Mouse (Mus musculus): ENCODE results near the gene Hist2h2aa2. TPM values are rescaled to one million over a fixed set of nuclear protein-coding genes. Genes with fewer than 3 reads are reported as not detected.
"Not testable (repeated sequence)": the region's sequence is repeated elsewhere in the genome, so short reads cannot be mapped to it uniquely, and the experiment has no call there.

The Hist2h2aa2 gene
- total and polyA plus RNA-seq, 2 experiments: 385 to 777 TPM

- WGBS: 2% methylated on average over 49 of the region's 49 CpGs
- TF ChIP-seq POLR2A (IDR thresholded peaks at IDR 0.05; ENCODE audit: extremely low read depth, insufficient read depth, low read length) (no peak), CTCF (IDR thresholded peaks at IDR 0.05; ENCODE audit: low read depth, low read length) (peak; percentile 90)
- no peaks in the 10 kb centered on the region for H3K79me2 ChIP-seq (ENCODE audit: control insufficient read depth, insufficient read depth, low read length)
- no peaks in the 10 kb centered on the region for H3K27me3 ChIP-seq (ENCODE audit: control insufficient read depth, insufficient read depth, low read length)
- H3K9ac ChIP-seq (ENCODE audit: low read depth, low read length): peak overlapping the region; percentile 26
- H3K36me3 ChIP-seq (ENCODE audit: control insufficient read depth, insufficient read depth, low read length): no peaks in the 10 kb centered on the region
- no peak overlapping the region for H3K27ac ChIP-seq (replicated peaks; ENCODE audit: insufficient read depth, low read depth, low read length)
- no peaks in the 10 kb centered on the region for H3K4me1 ChIP-seq (ENCODE audit: control insufficient read depth, insufficient read depth, low read length)
- peak overlapping the region; percentile 57 for H3K4me3 ChIP-seq (ENCODE audit: insufficient read depth, low read depth, low read length)
- peak; percentile 46 for DNase-seq (ENCODE audit: extremely low read depth, low read depth, low spot score)
Measured at GRCm38 (mm10) chr3:96277800-96278624, 37.9 kb upstream of the Hist2h2aa2 start.

- 33% methylated on average over 8 of the region's 8 CpGs for WGBS
- TF ChIP-seq CTCF (IDR thresholded peaks at IDR 0.05; ENCODE audit: low read depth, low read length) (no peak), POLR2A (IDR thresholded peaks at IDR 0.05; ENCODE audit: extremely low read depth, insufficient read depth, low read length) (no peak)
- Histone ChIP-seq H3K4me1 (ENCODE audit: control insufficient read depth, insufficient read depth, low read length) (no peaks in the 10 kb centered on the region), H3K4me3 (ENCODE audit: insufficient read depth, low read depth, low read length) (no peak overlapping the region), H3K27ac (replicated peaks; ENCODE audit: insufficient read depth, low read depth, low read length) (no peak overlapping the region), H3K9ac (ENCODE audit: low read depth, low read length) (no peak overlapping the region), H3K36me3 (ENCODE audit: control insufficient read depth, insufficient read depth, low read length) (no peaks in the 10 kb centered on the region), H3K79me2 (ENCODE audit: control insufficient read depth, insufficient read depth, low read length) (no peaks in the 10 kb centered on the region), H3K27me3 (ENCODE audit: control insufficient read depth, insufficient read depth, low read length) (no peaks in the 10 kb centered on the region)
- no peak for DNase-seq (ENCODE audit: extremely low read depth, low read depth, low spot score)
Measured at GRCm38 (mm10) chr3:96277428-96277799, 37.3 kb upstream of the Hist2h2aa2 start.

GRCm38 (mm10) chr3:96273591-96274465, 33.8 kb upstream of the Hist2h2aa2 start:
- Histone ChIP-seq H3K9ac (ENCODE audit: low read depth, low read length) (no peak overlapping the region), H3K27me3 (ENCODE audit: control insufficient read depth, insufficient read depth, low read length) (no peaks in the 10 kb centered on the region), H3K36me3 (ENCODE audit: control insufficient read depth, insufficient read depth, low read length) (no peaks in the 10 kb centered on the region), H3K79me2 (ENCODE audit: control insufficient read depth, insufficient read depth, low read length) (no peaks in the 10 kb centered on the region), H3K4me1 (ENCODE audit: control insufficient read depth, insufficient read depth, low read length) (no peaks in the 10 kb centered on the region), H3K27ac (replicated peaks; ENCODE audit: insufficient read depth, low read depth, low read length) (no peak overlapping the region), H3K4me3 (ENCODE audit: insufficient read depth, low read depth, low read length) (no peak overlapping the region)
- no peak for TF ChIP-seq CTCF (IDR thresholded peaks at IDR 0.05; ENCODE audit: low read depth, low read length)
- no peak for TF ChIP-seq POLR2A (IDR thresholded peaks at IDR 0.05; ENCODE audit: extremely low read depth, insufficient read depth, low read length)
- no peak for DNase-seq (ENCODE audit: extremely low read depth, low read depth, low spot score)
- 91% methylated on average over 17 of the region's 17 CpGs for WGBS

- under 1% methylated on average over 45 of the region's 45 CpGs for WGBS
- Histone ChIP-seq H3K27me3 (ENCODE audit: control insufficient read depth, insufficient read depth, low read length) (no peaks in the 10 kb centered on the region), H3K4me3 (ENCODE audit: insufficient read depth, low read depth, low read length) (peak within 1 kb of the TSS; percentile 64), H3K4me1 (ENCODE audit: control insufficient read depth, insufficient read depth, low read length) (peaks cover 3% of the 10 kb centered on the region; the same call in 1 of the 2 replicates), H3K9ac (ENCODE audit: low read depth, low read length) (peak within 1 kb of the TSS; percentile 64), H3K36me3 (ENCODE audit: control insufficient read depth, insufficient read depth, low read length) (no peaks in the 10 kb centered on the region), H3K27ac (replicated peaks; ENCODE audit: insufficient read depth, low read depth, low read length) (peak within 1 kb of the TSS; percentile 84), H3K79me2 (ENCODE audit: control insufficient read depth, insufficient read depth, low read length) (no peaks in the 10 kb centered on the region)
- TF ChIP-seq CTCF (IDR thresholded peaks at IDR 0.05; ENCODE audit: low read depth, low read length) (no peak), POLR2A (IDR thresholded peaks at IDR 0.05; ENCODE audit: extremely low read depth, insufficient read depth, low read length) (peak; percentile 96)
- peak; percentile 97 for DNase-seq (ENCODE audit: extremely low read depth, low read depth, low spot score)
Measured at GRCm38 (mm10) chr3:96269511-96270474, 29.7 kb upstream of the Hist2h2aa2 start, which contains the start of gene Hist2h2bb. TSS of gene Hist2h2bb (plus strand) at chr3:96269752.

- WGBS: 0% methylated on average over 15 of the region's 44 CpGs
- not testable (repeated sequence) for DNase-seq (ENCODE audit: extremely low read depth, low read depth, low spot score); H3K36me3 ChIP-seq (ENCODE audit: control insufficient read depth, insufficient read depth, low read length); H3K4me1 ChIP-seq (ENCODE audit: control insufficient read depth, insufficient read depth, low read length); H3K27me3 ChIP-seq (ENCODE audit: control insufficient read depth, insufficient read depth, low read length); H3K79me2 ChIP-seq (ENCODE audit: control insufficient read depth, insufficient read depth, low read length)
- Histone ChIP-seq H3K27ac (replicated peaks; ENCODE audit: insufficient read depth, low read depth, low read length) (peak overlapping the region; percentile 84), H3K9ac (ENCODE audit: low read depth, low read length) (peak overlapping the region; percentile 59), H3K4me3 (ENCODE audit: insufficient read depth, low read depth, low read length) (peak overlapping the region; percentile 64)
- 0 out of 2 replicates have a peak, but pooled peaks have one; percentile 4 for TF ChIP-seq POLR2A (IDR thresholded peaks at IDR 0.05; ENCODE audit: extremely low read depth, insufficient read depth, low read length)
Measured at GRCm38 (mm10) chr3:96268776-96269378, 28.8 kb upstream of the Hist2h2aa2 start.
